Mouse (Mus musculus): ENCODE data around the gene Yif1b.
"Not testable (repeated sequence)": the region's sequence is repeated elsewhere in the genome, so short reads cannot be mapped to it uniquely, and the experiment has no call there.

Yif1b gene

GRCm38 (mm10) chr7:29238019-29238967 lies at the start of gene Yif1b:
Gene Yif1b (plus strand): TSS chr7:29238329.
- DNase-seq = peak; percentile 99

DNA sequence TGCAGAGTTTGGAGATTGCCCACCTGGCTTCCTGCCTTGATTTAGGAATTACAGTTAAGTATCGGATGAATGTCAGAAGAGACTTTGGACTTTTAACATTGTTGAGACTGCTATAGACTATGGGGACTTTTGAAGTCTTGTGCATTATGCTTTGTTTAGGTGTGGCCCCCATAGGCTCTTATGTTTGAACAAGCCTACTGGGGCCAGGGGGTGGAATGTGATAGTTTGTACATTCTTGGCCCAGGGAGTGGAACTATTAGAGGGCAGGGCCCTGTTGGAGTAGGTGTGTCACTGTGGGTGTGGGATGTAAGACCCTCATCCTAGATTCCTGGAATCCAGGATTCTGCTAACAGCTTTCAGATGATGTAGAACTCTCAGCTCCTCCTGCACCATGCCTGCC lies 43.9 kb upstream of the Yif1b start:
- DNase-seq = not testable (repeated sequence)

- no peak for DNase-seq
These were observed 35.6 kb upstream of the Yif1b start for GRCm38 (mm10) chr7:29202577-29202976.

- not testable (repeated sequence) for DNase-seq
These were observed 27.1 kb upstream of the Yif1b start for GRCm38 (mm10) chr7:29211013-29211412.

DNA sequence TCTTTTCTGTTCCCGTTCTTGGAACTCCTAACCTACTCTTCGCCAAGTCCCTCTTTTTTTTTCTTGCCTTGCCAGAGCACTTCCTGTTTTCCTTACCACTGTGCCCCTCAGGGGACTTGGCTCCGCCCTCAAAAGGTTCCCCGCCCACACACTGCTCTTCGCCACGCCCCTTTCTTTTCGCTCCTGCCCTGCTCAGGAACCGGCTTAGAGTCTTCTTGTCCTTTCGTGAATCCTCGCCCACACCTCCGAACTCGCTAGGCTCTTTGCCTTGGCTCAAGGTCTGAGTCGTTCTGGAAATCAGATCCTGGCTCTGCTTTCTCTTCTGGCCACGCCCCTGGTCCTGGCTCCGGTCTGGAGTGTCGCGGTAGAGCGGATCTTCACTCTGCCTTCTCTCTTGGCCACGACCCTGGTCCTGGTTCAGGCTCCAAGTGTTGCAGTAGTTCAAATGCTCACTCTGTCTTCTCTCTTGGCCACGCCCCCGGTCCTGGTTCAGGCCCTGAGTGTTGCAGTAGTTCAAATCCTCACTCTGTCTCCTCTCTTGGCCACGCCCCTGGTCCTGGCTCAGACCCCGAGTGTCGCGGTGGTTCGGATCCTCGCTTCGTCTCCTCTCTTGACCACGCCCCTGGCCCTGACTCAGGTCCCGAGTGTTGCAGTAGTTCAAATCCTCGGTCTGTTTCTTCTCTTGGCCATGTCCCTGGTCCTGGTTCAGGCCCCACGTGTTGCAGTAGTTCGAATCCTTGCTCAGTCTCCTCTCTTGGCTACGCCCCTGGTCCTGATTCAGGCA lies 26.5 kb upstream of the Yif1b start:
- peak; percentile 92 for DNase-seq

GRCm38 (mm10) chr7:29212199-29212765 lies 25.8 kb upstream of the Yif1b start:
- peak; percentile 12 for DNase-seq

DNA sequence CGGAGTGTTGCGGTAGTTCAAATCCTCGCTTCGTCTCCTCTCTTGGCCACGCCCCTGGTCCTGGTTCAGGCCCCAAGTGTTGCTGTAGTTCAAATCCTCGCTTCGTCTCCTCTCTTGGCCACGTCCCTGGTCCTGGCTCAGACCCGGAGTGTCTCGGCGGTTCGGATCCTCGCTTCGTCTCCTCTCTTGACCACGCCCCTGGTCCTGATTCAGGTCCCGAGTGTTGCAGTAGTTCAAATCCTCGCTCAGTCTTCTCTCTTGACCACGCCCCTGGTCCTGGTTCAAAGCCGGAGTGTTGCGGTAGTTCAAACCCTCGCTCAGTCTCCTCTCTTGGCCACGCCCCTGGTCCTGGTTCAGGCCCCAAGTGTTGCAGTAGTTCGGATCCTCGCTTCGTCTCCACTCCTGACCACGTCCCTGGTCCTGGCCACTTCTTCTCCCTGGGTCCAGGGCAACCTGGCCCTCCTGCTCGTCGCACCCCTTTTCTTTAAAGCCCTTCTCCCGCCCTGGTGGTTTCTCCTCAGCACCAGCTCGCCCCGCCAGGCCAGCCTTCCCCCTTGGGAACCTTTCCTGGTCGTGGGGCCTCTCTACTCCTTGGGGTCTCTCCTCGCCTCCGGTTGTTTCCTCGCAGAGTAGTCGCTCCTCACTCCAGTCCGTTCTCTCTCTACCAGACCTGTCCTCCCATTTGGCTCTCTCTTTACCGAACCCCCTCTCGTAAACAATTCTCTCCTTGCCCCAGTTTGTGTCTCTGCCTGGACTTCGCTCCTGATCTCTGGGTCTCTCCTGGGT lies 25.2 kb upstream of the Yif1b start:
- not testable (repeated sequence) for DNase-seq

GRCm38 (mm10) chr7:29213675-29214082 lies 24.4 kb upstream of the Yif1b start, which contains the start of gene Catsperg1:
Gene Catsperg1 (minus strand): TSS chr7:29214035.
- peak; percentile 64 for DNase-seq

GRCm38 (mm10) chr7:29214236-29214635 lies 23.9 kb upstream of the Yif1b start:
- peak; percentile 43 for DNase-seq

- DNase-seq = no peak
These were observed 23.3 kb upstream of the Yif1b start for GRCm38 (mm10) chr7:29214846-29215245.

- no peak for DNase-seq
These were observed 13.3 kb upstream of the Yif1b start for GRCm38 (mm10) chr7:29224756-29225394.

- no peak for DNase-seq
These were observed 12.6 kb upstream of the Yif1b start for GRCm38 (mm10) chr7:29225520-29225919.

- DNase-seq = no peak
These were observed 9.9 kb upstream of the Yif1b start for GRCm38 (mm10) chr7:29228202-29228601.

DNA sequence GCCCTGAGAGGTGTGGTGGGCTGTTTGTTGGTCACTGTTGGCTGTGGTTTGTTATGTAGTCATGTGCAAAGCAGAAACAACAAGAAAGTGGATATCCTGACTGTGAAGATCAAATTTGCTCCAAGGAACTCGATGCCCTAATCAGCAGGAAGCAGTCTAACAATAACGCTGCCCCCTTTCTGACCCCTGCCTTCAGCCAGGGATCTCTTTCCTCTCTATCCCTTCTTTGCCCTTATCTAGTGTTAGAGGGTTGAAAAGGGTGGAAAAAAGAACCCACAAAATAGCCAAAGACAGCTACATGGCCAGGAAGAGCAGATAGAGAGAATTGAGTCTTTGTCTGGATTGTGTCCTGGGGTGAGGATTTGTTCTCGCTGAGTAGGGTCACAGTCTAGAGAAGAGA lies 7.6 kb upstream of the Yif1b start:
- DNase-seq = no peak

DNA sequence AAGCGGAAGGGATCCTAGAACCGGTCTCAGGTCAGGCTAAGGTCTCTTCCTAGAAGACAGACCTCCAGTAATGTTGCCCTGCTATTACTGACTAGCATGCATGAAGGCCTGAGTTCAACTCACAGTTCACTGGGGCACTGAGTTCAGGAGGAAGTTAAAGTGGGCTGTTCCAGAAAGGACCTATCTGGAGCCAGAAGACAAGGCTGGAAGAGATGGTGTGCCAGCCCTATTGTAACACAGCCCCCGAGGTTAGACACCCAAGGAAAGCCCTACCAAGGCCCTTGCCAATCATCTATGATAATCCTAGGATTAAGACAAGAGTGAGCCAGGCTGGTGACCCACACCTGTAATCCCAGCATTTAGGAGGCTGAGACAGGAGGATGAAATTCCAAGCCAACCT lies 6.6 kb upstream of the Yif1b start:
- DNase-seq = no peak

GRCm38 (mm10) chr7:29232247-29233013 lies 5.7 kb upstream of the Yif1b start, which contains the start of gene Kcnk6:
Gene Kcnk6 (minus strand): TSS chr7:29232515.
- no peak for DNase-seq

- no peak for DNase-seq
These were observed 4.4 kb upstream of the Yif1b start for GRCm38 (mm10) chr7:29233745-29234144.

- no peak for DNase-seq
These were observed 3.5 kb upstream of the Yif1b start for GRCm38 (mm10) chr7:29234661-29235060.

DNA sequence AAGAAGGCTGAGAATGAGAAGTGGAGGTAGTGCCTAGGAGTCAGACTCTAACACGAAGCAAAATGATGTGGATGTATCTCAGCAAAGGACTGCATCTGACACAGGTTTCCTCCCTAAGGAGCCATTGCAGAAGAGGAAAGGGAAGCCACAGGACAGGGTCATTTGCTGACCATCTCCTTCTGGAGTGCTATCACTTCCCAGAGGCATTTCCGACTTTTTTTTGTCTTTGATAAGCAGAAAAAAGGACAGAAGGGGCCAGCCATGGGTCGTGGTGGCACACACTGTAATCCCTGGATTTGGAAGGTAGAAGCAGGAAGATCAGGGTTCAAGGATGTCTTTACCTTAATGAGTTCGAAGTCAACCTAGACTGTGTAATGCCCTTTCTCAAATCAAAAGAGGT lies 1.5 kb upstream of the Yif1b start:
- DNase-seq = no peak

DNA sequence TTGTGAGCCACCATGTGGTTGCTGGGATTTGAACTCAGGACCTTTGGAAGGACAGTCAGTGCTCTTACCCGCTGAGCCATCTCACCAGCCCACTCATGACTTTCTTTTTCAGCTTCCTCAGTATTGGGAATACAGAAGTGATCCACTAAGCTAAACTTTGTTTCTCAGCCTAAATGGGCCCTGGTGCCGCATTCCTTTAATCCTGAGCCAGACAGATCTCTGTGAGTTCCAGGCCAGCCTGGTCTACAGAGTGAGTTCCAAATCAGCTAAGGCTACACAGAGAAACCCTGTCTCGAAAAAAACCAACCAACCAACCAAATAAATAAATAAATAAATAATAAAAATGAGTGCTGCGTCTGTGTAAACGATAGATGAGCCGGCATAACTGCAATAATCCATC lies 533 bp upstream of the Yif1b start:
- peak; percentile 42 for DNase-seq
